Mouse (Mus musculus) lung, adult 2 months (tissue): Measurements from ENCODE around the gene Ldb3.

Experiments
- CTCF ChIP-seq: fragments of 200-500 bp; IDR thresholded peaks from 2 replicates; pipeline ENCODE4 v1.5.1; 2011; ENCODE audit warnings: mild to moderate bottlenecking, low read length, control low read depth; ENCODE audit not compliant: insufficient read depth
- POLR2A ChIP-seq: fragments of 200-500 bp; IDR thresholded peaks from 2 replicates; pipeline ENCODE4 v1.6.1; 2011; ENCODE audit warnings: low read depth, mild to moderate bottlenecking, control low read depth, low read length, borderline replicate concordance; ENCODE audit errors: extremely low read depth

DNA sequence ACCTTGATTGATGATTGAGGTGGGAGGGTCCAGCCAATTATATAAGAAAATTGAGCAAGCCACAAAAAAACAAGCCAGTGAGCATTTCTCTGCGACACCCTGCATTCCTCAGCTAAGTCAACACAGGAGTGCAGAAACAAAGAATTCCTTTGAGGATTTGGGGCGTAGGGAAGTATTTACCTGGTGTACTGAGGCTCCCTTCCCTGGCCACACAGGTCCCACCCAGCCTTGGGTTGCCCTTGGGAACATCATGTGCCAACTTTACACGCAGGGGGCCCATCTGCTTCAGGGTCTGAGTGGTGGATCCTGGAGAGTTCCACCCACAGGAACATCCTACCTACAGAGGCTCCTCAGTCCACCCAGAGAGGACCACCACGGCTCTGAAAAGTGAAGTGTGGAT lies 27.1 kb upstream of the Ldb3 start:
- TF ChIP-seq CTCF (no peak), POLR2A (no peak)
